Mouse (Mus musculus): ENCODE measurements at regions not wholly inside any gene's neighbourhood (a gene's known extent, or its start where the extent isn't known, plus 50 kb on each side); places are given as distances from the start of the nearest gene placed in this dataset.

DNA sequence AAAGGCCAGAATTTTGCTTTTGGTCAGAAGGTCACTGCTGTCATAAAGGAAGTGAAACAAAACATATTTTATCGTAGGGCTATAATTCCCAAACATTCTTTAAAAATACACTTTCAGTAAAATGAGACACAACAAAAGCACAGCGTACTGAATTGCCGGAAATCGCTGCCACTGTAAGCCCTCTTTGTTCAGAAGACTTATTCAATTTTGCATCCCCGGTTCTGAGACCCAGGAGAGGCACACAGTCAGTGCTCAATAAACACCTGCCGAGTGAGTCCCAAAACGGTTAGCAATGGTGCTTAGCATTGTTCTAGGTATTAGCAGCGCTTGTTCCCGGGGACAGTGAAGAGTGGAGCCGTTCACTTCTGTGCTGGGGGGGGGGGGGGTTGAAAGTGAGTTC is 72.9 kb upstream of the Lmo2 start:
- Histone ChIP-seq H3K9me3 (replicated peaks; ENCODE audit: control insufficient read depth, low read length, poor library complexity, severe bottlenecking) (no peaks in the 10 kb centered on the region), H3K27me3 (ENCODE audit: control insufficient read depth, insufficient read depth, low read depth, low read length) (no peaks in the 10 kb centered on the region), H3K36me3 (ENCODE audit: control insufficient read depth, insufficient read depth, low read length) (no peaks in the 10 kb centered on the region), H3K4me3 (ENCODE audit: low read depth, low read length) (no peak overlapping the region), H3K4me2 (ENCODE audit: low read length) (no peak overlapping the region), H3K9ac (ENCODE audit: low read depth, low read length) (no peak overlapping the region), H3K27ac (ENCODE audit: low read length) (no peak overlapping the region), H3K4me1 (ENCODE audit: control insufficient read depth, insufficient read depth, low read length) (peaks cover 10% of the 10 kb centered on the region)
- WGBS = 40% methylated on average over 10 of the region's 10 CpGs
- no peak for ATAC-seq

DNA sequence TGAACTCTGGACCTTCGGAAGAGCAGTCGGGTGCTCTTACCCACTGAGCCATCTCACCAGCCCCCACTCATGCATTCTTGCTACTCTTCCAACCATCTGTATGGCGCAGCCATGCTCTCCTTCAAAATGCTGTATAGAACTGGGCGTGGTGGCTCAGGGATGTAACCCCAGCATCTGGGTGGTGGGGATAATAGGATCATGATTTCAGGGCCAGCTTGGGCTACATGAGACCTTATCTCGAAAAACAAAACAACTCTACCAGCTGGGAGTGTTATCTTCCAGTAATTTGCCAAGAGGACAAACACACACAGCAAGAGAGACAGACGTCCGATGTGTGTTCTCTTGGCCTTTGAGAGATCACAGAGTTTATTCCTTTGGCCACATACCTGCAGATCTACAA is 69.8 kb upstream of the Lmo2 start:
- 93% methylated on average over 7 of the region's 7 CpGs for WGBS
- Histone ChIP-seq H3K27me3 (ENCODE audit: control insufficient read depth, insufficient read depth, low read depth, low read length) (no peaks in the 10 kb centered on the region), H3K4me1 (ENCODE audit: control insufficient read depth, insufficient read depth, low read length) (peaks cover 2% of the 10 kb centered on the region; the same call in 1 of the 2 replicates), H3K27ac (ENCODE audit: low read length) (no peak overlapping the region), H3K4me2 (ENCODE audit: low read length) (no peak overlapping the region), H3K9me3 (replicated peaks; ENCODE audit: control insufficient read depth, low read length, poor library complexity, severe bottlenecking) (no peaks in the 10 kb centered on the region), H3K9ac (ENCODE audit: low read depth, low read length) (no peak overlapping the region), H3K36me3 (ENCODE audit: control insufficient read depth, insufficient read depth, low read length) (no peaks in the 10 kb centered on the region), H3K4me3 (ENCODE audit: low read depth, low read length) (no peak overlapping the region)
- no peak for ATAC-seq

DNA sequence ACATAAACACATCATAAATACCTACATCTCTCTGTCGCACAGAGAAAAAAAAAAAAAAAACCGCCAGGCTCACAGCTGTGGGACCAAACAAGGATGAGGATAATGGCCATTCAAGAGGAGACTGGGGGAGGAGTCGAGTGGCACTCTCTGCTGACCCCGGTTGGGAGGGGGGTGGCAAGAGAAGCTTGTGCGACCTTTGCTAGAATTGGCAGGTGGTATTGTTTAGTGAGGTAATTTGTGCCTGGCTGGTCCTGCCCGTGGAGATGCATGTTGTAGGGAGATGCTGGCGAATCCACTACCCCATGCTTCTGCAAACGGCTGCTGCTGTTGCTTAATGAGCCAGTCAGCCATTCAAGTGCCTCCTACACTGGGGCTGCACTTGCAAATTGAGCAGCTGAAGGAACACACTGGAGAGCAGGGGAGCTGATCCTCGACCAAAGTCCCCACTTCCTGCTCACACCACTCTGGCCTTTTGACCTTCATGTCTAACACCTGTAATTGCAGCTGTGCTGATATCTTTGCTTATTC is 66.5 kb upstream of the Lmo2 start:
- Histone ChIP-seq H3K36me3 (ENCODE audit: control insufficient read depth, insufficient read depth, low read length) (no peaks in the 10 kb centered on the region), H3K27me3 (ENCODE audit: control insufficient read depth, insufficient read depth, low read depth, low read length) (no peaks in the 10 kb centered on the region), H3K27ac (ENCODE audit: low read length) (no peak overlapping the region; the same call in 1 of the 2 replicates), H3K4me3 (ENCODE audit: low read depth, low read length) (no peak overlapping the region), H3K9ac (ENCODE audit: low read depth, low read length) (no peak overlapping the region), H3K9me3 (replicated peaks; ENCODE audit: control insufficient read depth, low read length, poor library complexity, severe bottlenecking) (no peaks in the 10 kb centered on the region), H3K4me1 (ENCODE audit: control insufficient read depth, insufficient read depth, low read length) (peaks cover 2% of the 10 kb centered on the region; the same call in 1 of the 2 replicates), H3K4me2 (ENCODE audit: low read length) (no peak overlapping the region)
- 2% methylated on average over 9 of the region's 9 CpGs for WGBS
- ATAC-seq = peak; percentile 42; the same call in 1 of the 2 replicates

DNA sequence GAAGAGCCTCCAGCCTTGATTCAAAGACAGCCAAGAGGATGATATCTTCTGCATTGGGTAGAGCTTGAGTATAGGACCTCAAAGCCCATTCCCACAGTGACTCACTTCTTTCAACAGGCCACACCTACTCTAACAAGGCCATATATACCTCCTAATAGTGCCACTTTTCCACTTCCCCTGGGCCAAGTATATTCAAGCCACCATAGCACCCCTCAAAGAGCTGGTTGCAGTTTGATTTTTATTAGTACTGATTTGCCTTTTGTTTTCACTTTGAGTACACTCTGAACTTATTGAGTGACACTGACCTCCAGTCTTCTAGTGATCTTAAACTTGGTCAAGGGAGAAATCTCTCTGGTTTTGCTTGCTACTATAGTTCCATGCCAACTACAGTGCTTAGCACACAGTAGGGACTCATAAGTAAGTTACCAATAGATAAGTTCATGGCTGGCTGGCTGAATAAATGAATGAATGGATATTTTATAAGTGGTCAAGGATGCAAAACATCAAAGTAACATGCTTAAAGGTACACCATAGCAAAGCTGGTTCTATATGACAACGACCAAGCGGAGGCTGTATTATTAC is 64.5 kb upstream of the Lmo2 start:
- H3K27ac ChIP-seq (ENCODE audit: low read length) = no peak overlapping the region
- H3K36me3 ChIP-seq (ENCODE audit: control insufficient read depth, insufficient read depth, low read length) = no peaks in the 10 kb centered on the region
- 96% methylated on average over 2 of the region's 2 CpGs for WGBS
- H3K9ac ChIP-seq (ENCODE audit: low read depth, low read length) = no peak overlapping the region
- no peaks in the 10 kb centered on the region for H3K9me3 ChIP-seq (replicated peaks; ENCODE audit: control insufficient read depth, low read length, poor library complexity, severe bottlenecking)
- no peaks in the 10 kb centered on the region for H3K27me3 ChIP-seq (ENCODE audit: control insufficient read depth, insufficient read depth, low read depth, low read length)
- H3K4me2 ChIP-seq (ENCODE audit: low read length) = no peak overlapping the region
- H3K4me3 ChIP-seq (ENCODE audit: low read depth, low read length) = no peak overlapping the region
- no peak for ATAC-seq
- peaks cover 2% of the 10 kb centered on the region; the same call in 1 of the 2 replicates for H3K4me1 ChIP-seq (ENCODE audit: control insufficient read depth, insufficient read depth, low read length)

DNA sequence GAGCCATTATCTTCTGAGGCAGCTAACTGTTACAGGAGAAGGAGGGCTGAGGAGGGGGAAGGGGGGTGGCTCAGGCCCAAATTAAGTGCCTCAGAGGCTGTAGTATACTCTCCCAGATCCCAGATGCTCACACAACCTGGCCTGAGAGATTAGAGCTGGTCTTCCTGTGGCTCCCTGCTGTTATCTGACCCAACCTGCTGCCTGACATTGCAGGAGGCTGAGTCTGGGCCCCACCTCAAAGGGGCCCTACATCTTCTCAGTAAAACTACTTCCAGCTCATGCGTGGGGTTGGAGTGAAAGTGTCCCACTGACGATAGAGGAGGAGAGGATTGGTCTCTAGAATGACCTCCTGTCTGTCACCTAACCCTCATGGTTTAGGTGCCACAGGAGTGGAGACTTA is 64.0 kb upstream of the Lmo2 start:
- H3K27ac ChIP-seq (ENCODE audit: low read length) = no peak overlapping the region

DNA sequence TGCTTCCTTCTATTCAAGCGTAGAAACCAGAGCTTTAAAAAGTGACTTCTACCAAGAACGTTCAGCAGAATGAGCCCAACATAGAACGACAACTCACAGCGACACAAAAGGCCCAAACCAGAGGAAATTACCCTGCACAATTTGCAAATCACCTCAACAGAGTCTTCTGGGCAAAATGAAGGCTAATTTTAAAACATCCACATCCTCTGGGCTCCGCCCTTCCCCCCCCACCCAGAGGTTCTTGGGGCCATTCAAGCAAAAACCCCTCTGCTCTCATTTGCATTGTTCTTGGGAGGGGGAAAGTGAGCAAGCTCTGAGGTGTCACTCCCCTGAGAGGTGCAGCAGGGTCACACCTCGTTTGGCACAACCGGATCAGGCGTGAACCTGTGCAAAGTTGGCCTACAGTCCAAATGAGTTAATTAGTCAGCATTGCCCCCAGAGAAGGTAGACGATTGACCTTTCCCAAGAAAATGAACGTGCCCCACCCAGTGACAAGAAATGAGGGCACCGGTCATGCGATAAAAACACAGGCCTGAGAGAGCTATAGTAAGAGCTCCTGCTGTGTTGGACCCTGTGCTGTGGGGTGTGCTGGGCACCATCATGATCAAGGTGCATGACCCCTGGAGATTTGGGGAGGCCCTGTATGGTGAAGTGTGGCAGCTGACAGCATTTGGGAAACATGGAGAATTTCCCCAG is 62.7 kb upstream of the Lmo2 start:
- H3K9ac ChIP-seq (ENCODE audit: low read depth, low read length) = no peak overlapping the region
- no peak overlapping the region for H3K27ac ChIP-seq (ENCODE audit: low read length)
- no peaks in the 10 kb centered on the region for H3K36me3 ChIP-seq (ENCODE audit: control insufficient read depth, insufficient read depth, low read length)
- H3K4me1 ChIP-seq (ENCODE audit: control insufficient read depth, insufficient read depth, low read length) = peaks cover 2% of the 10 kb centered on the region; the same call in 1 of the 2 replicates
- no peaks in the 10 kb centered on the region for H3K9me3 ChIP-seq (replicated peaks; ENCODE audit: control insufficient read depth, low read length, poor library complexity, severe bottlenecking)
- WGBS = 57% methylated on average over 12 of the region's 12 CpGs
- no peaks in the 10 kb centered on the region for H3K27me3 ChIP-seq (ENCODE audit: control insufficient read depth, insufficient read depth, low read depth, low read length)
- H3K4me3 ChIP-seq (ENCODE audit: low read depth, low read length) = no peak overlapping the region
- no peak overlapping the region for H3K4me2 ChIP-seq (ENCODE audit: low read length)
- ATAC-seq = no peak

More for the DNA sequence above, 64.0 kb upstream of the Lmo2 start:
- Histone ChIP-seq H3K4me3 (ENCODE audit: low read depth, low read length) (no peak overlapping the region), H3K27me3 (ENCODE audit: control insufficient read depth, insufficient read depth, low read depth, low read length) (no peaks in the 10 kb centered on the region), H3K9me3 (replicated peaks; ENCODE audit: control insufficient read depth, low read length, poor library complexity, severe bottlenecking) (no peaks in the 10 kb centered on the region), H3K9ac (ENCODE audit: low read depth, low read length) (no peak overlapping the region), H3K36me3 (ENCODE audit: control insufficient read depth, insufficient read depth, low read length) (no peaks in the 10 kb centered on the region), H3K4me1 (ENCODE audit: control insufficient read depth, insufficient read depth, low read length) (peaks cover 2% of the 10 kb centered on the region; the same call in 1 of the 2 replicates), H3K4me2 (ENCODE audit: low read length) (no peak overlapping the region)
- WGBS = 48% methylated on average over 2 of the region's 2 CpGs
- no peak for ATAC-seq

DNA sequence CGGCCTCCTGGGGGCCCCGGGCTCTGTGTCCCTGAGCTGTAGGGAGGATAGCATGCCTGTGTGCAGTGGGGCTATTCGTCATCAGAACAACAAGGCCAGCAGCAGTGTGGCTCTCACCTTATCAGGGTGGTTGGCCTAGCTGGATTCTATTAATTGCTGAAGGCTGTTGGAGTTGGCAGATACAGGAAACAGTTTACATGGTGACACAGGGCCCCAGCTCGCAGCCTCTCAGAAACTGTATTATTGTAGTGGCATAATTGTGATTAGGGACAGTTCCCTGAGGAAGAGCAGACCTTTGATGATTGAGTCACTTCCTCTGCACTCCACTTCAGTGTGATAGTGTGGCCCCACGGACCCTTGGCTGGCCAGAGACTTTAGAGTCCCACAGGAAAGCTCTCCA is 61.6 kb upstream of the Lmo2 start:
- no peak overlapping the region for H3K27ac ChIP-seq (ENCODE audit: low read length)
- WGBS = 72% methylated on average over 5 of the region's 5 CpGs

DNA sequence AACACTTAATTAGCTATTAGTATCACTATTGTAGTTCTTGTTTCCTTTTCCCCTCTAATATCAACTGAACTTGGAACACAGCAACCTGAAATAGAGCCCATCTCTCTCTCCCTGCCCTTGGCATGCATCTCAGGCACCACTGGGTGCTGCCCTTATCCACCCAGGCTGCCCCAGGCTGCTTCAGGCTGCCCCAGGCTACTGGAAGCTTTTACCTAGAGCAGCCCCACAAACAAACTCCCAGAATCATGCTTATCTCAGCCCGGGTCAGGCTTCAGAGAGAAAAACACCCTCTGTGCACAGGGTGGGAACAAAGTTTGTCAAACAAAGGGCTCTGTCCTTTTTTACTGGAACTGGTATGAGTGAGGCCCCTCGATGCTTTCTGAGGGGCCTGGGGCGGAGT is 61.0 kb upstream of the Lmo2 start:
- no peaks in the 10 kb centered on the region for H3K27me3 ChIP-seq (ENCODE audit: control insufficient read depth, insufficient read depth, low read depth, low read length)
- no peak overlapping the region for H3K4me3 ChIP-seq (ENCODE audit: low read depth, low read length)
- no peaks in the 10 kb centered on the region for H3K36me3 ChIP-seq (ENCODE audit: control insufficient read depth, insufficient read depth, low read length)
- no peak overlapping the region for H3K9ac ChIP-seq (ENCODE audit: low read depth, low read length)
- ATAC-seq = no peak
- no peak overlapping the region for H3K27ac ChIP-seq (ENCODE audit: low read length)
- H3K4me2 ChIP-seq (ENCODE audit: low read length) = no peak overlapping the region
- 37% methylated on average over 3 of the region's 3 CpGs for WGBS
- no peaks in the 10 kb centered on the region for H3K9me3 ChIP-seq (replicated peaks; ENCODE audit: control insufficient read depth, low read length, poor library complexity, severe bottlenecking)
- no peaks in the 10 kb centered on the region for H3K4me1 ChIP-seq (ENCODE audit: control insufficient read depth, insufficient read depth, low read length)

More for the DNA sequence above, 61.6 kb upstream of the Lmo2 start:
- H3K36me3 ChIP-seq (ENCODE audit: control insufficient read depth, insufficient read depth, low read length) = no peaks in the 10 kb centered on the region
- no peak overlapping the region for H3K4me3 ChIP-seq (ENCODE audit: low read depth, low read length)
- no peak overlapping the region for H3K4me2 ChIP-seq (ENCODE audit: low read length)
- H3K9me3 ChIP-seq (replicated peaks; ENCODE audit: control insufficient read depth, low read length, poor library complexity, severe bottlenecking) = no peaks in the 10 kb centered on the region
- no peaks in the 10 kb centered on the region for H3K27me3 ChIP-seq (ENCODE audit: control insufficient read depth, insufficient read depth, low read depth, low read length)
- no peak for ATAC-seq
- peaks cover 2% of the 10 kb centered on the region; the same call in 1 of the 2 replicates for H3K4me1 ChIP-seq (ENCODE audit: control insufficient read depth, insufficient read depth, low read length)
- H3K9ac ChIP-seq (ENCODE audit: low read depth, low read length) = no peak overlapping the region

DNA sequence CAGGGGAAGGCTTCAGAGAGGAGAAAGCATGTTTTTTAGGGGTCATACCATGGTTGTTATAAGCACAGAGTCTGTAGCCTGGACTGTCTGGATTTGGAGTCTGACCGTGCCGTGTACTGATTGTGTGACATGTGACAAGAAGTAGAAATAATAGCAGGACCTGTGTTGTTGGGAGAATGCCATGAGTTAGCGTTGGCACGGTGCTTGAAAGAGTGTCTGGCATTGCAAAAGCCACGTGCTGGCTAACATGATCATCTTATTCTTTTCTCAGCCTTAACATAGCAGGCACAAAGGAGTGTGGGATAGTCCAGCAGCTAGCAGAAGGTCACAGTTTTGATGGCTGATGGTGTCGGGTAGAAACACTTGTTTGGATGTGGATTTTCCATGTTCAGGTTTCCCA is 58.1 kb upstream of the Lmo2 start:
- peaks cover 3% of the 10 kb centered on the region; the same call in 1 of the 2 replicates for H3K4me1 ChIP-seq (ENCODE audit: control insufficient read depth, insufficient read depth, low read length)
- H3K4me3 ChIP-seq (ENCODE audit: low read depth, low read length) = no peak overlapping the region
- H3K27me3 ChIP-seq (ENCODE audit: control insufficient read depth, insufficient read depth, low read depth, low read length) = no peaks in the 10 kb centered on the region
- H3K4me2 ChIP-seq (ENCODE audit: low read length) = no peak overlapping the region
- no peaks in the 10 kb centered on the region for H3K9me3 ChIP-seq (replicated peaks; ENCODE audit: control insufficient read depth, low read length, poor library complexity, severe bottlenecking)
- no peak overlapping the region for H3K27ac ChIP-seq (ENCODE audit: low read length)
- no peak for ATAC-seq
- 82% methylated on average over 6 of the region's 6 CpGs for WGBS
- H3K9ac ChIP-seq (ENCODE audit: low read depth, low read length) = no peak overlapping the region
- no peaks in the 10 kb centered on the region for H3K36me3 ChIP-seq (ENCODE audit: control insufficient read depth, insufficient read depth, low read length)
